ENCODE assay signal across 23 mouse cellular contexts in the genomic region with DNA sequence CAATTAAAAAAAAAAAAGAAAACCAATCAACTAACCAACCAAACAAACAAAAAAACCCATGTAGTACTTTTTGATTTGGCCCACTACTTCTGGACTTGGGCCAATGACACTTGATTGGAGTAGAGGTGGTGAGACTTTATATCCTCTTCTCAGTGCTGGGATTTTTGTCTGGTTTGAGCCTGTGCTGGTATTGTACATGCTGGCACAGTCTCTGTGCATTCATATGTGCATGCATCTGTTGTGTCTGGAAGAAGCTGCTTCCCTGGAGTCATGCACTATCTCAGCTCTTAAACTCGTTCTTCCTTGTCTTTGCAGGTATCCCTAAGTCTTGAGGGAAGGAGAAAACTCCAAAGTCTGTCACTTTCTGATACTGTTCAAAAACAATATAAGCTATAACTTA.
"Had no signal": no experiment of that assay in that cellular context is flagged by ENCODE, and none has a peak within 500 bp of the region (broad histone marks: within the 10 kb centered on the region; RNA-seq: fewer than 3 reads in every experiment).

No protein-coding gene starts in this region.

- H3K27me3 ChIP-seq: kidney, embryonic 15.5 days; limb, embryonic 12.5 days; limb, embryonic 15.5 days; midbrain, embryonic 12.5 days; midbrain, embryonic 15.5 days; neural tube, embryonic 12.5 days; neural tube, embryonic 15.5 days; stomach, embryonic 15.5 days had no signal

- H3K9ac ChIP-seq: kidney, embryonic 15.5 days; limb, embryonic 12.5 days; limb, embryonic 15.5 days; liver, embryonic 14.5 days; liver, postnatal 0 days; lung, embryonic 14.5 days; midbrain, embryonic 12.5 days; midbrain, embryonic 15.5 days; neural tube, embryonic 12.5 days; neural tube, embryonic 15.5 days; stomach, embryonic 15.5 days had no signal

- DNase-seq: kidney, adult 8-10 months; kidney, postnatal 10 days; kidney, postnatal 36 days; left cerebral cortex, postnatal 4 days; liver, postnatal 0 days; lung, embryonic 14.5 days; right cerebral cortex, adult 18-20 months; right cerebral cortex, postnatal 25 days; spleen, adult 18-20 months; thymus, postnatal 36 days had no signal

- H3K4me2 ChIP-seq: kidney, embryonic 15.5 days; limb, embryonic 12.5 days; limb, embryonic 15.5 days; liver, embryonic 11.5 days; lung, embryonic 14.5 days; midbrain, embryonic 12.5 days; midbrain, embryonic 15.5 days; neural tube, embryonic 12.5 days; neural tube, embryonic 15.5 days; stomach, embryonic 15.5 days had no signal

- H3K9me3 ChIP-seq: kidney, embryonic 15.5 days; limb, embryonic 12.5 days; limb, embryonic 15.5 days; midbrain, embryonic 12.5 days; midbrain, embryonic 15.5 days; neural tube, embryonic 12.5 days; neural tube, embryonic 15.5 days; stomach, embryonic 15.5 days had no signal

- H3K36me3 ChIP-seq: kidney, embryonic 15.5 days; limb, embryonic 12.5 days; limb, embryonic 15.5 days; midbrain, embryonic 12.5 days; midbrain, embryonic 15.5 days; neural tube, embryonic 12.5 days; neural tube, embryonic 15.5 days; stomach, embryonic 15.5 days had no signal

- H3K4me3 ChIP-seq: kidney, embryonic 15.5 days; layer of hippocampus, adult 2 months; limb, embryonic 12.5 days; limb, embryonic 15.5 days; midbrain, embryonic 12.5 days; midbrain, embryonic 15.5 days; neural tube, embryonic 12.5 days; neural tube, embryonic 15.5 days; stomach, embryonic 15.5 days had no signal

- ATAC-seq: liver, postnatal 0 days; lung, postnatal 0 days; midbrain, embryonic 15.5 days had no signal

- H3K4me1 ChIP-seq: kidney, embryonic 15.5 days; limb, embryonic 12.5 days; limb, embryonic 15.5 days; midbrain, embryonic 12.5 days; midbrain, embryonic 15.5 days; neural tube, embryonic 12.5 days; neural tube, embryonic 15.5 days; stomach, embryonic 15.5 days had no signal

- H3K27ac ChIP-seq: kidney, embryonic 15.5 days; layer of hippocampus, adult 2 months; limb, embryonic 12.5 days; limb, embryonic 15.5 days; liver, embryonic 14.5 days; macrophage; midbrain, embryonic 12.5 days; midbrain, embryonic 15.5 days; neural tube, embryonic 12.5 days; neural tube, embryonic 15.5 days; stomach, embryonic 15.5 days had no signal
